Mouse (Mus musculus) stomach, postnatal 0 days (tissue): ENCODE data around the gene Gabbr1.

Experiments
- CTCF ChIP-seq: IDR thresholded peaks from 2 replicates; pipeline ENCODE4 v1.5.1; 2016; ENCODE audit warnings: antibody characterized with exemption, low read depth, mild to moderate bottlenecking, moderate library complexity
- EP300 ChIP-seq: optimal IDR thresholded peaks from 2 replicates; pipeline ENCODE3; 2016; ENCODE audit warnings: antibody characterized with exemption

DNA sequence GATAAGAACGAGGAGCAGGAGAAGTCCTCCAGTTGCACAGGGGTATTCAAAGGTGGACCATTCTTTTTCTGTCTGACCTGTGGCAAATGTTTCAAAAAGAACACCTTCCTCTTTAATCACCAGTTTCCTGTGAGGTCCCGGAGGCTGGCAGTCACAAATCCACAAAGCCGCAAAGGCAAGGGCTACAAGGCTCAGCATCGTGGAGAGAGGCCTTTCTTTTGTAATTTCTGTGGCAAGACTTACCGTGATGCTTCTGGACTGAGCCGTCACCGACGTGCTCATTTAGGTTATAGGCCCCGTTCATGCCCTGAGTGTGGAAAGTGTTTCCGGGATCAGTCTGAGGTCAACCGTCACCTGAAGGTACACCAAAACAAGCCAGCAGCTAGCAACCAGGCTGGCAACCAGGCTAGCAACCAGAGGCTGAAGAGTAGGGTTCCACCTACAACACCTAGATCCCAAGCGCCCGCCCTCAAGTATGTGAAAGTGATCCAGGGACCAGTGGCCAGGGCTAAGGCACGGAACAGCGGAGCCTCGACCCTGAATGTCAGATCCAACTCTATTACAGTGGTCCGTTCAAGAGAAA is 36.2 kb upstream of the Gabbr1 start:
- TF ChIP-seq CTCF (no peak), EP300 (no peak)
